Mouse (Mus musculus) heart, embryonic 13.5 days (tissue): Measurements from ENCODE around the gene 3110040M04Rik. TPM values are rescaled to one million over a fixed set of nuclear protein-coding genes. Genes with fewer than 3 reads are reported as not detected.
"Not testable (repeated sequence)": the region's sequence is repeated elsewhere in the genome, so short reads cannot be mapped to it uniquely, and the experiment has no call there.

Source experiments
- ATAC-seq: fragments of 200-750 bp; cut with Nextera tagmentation; 2 replicates; pipeline ENCODE4 v1.8.0; 2017; ENCODE audit warnings: moderate TSS enrichment; ENCODE audit not compliant: insufficient number of reproducible peaks, low FRiP score, low TSS enrichment; ENCODE audit errors: extremely low read depth
- H3K27ac ChIP-seq: fragments of 300-500 bp; sonication (generic); replicated peaks from 2 replicates; pipeline ENCODE4 v1.5.1; 2015; ENCODE audit warnings: moderate library complexity, mild to moderate bottlenecking, inconsistent platforms
- H3K27me3 ChIP-seq: fragments of 300-500 bp; sonication (generic); replicated peaks from 2 replicates; pipeline ENCODE4 v1.6.1; 2015; ENCODE audit warnings: mild to moderate bottlenecking, inconsistent platforms
- H3K36me3 ChIP-seq: fragments of 300-500 bp; sonication (generic); 2 replicates; pipeline ENCODE4 v1.6.1; 2015; ENCODE audit warnings: mild to moderate bottlenecking, inconsistent platforms
- H3K4me1 ChIP-seq: fragments of 300-500 bp; sonication (generic); 2 replicates; pipeline ENCODE4 v1.6.1; 2015; ENCODE audit warnings: inconsistent platforms
- H3K4me2 ChIP-seq: fragments of 300-500 bp; sonication (generic); 2 replicates; pipeline ENCODE4 v1.6.1; 2015; ENCODE audit warnings: inconsistent platforms, mild to moderate bottlenecking, moderate library complexity
- H3K4me3 ChIP-seq: fragments of 300-500 bp; sonication (generic); 2 replicates; pipeline ENCODE4 v1.5.1; 2015; ENCODE audit warnings: moderate library complexity, mild to moderate bottlenecking, inconsistent platforms
- H3K9ac ChIP-seq: fragments of 300-500 bp; sonication (generic); 2 replicates; pipeline ENCODE4 v1.6.1; 2015; ENCODE audit warnings: inconsistent platforms, mild to moderate bottlenecking, moderate library complexity
- H3K9me3 ChIP-seq: fragments of 300-500 bp; sonication (generic); 2 replicates; pipeline ENCODE4 v1.6.1; 2016; ENCODE audit warnings: inconsistent platforms
- WGBS: fragments of 180-500 bp; shearing (Covaris S2); methylation state at CpG from one replicate; pipeline ENCODE4 v1.1.7; 2015; ENCODE audit warnings: mixed read lengths; 5-methylcytosine and 5-hydroxymethylcytosine counted together
- polyA plus RNA-seq: library from polyadenylated mRNA; unstranded; fragments of >200 nt; fragmentation: Nextera tagmentation; extraction: Ambion mirVana; gene quantifications from 2 replicates; pipeline ENCODE4 v1.2.1, GENCODE M21; 2015

The 3110040M04Rik gene
- polyA plus RNA-seq, 1 experiment from 2014 or later: not detected

DNA sequence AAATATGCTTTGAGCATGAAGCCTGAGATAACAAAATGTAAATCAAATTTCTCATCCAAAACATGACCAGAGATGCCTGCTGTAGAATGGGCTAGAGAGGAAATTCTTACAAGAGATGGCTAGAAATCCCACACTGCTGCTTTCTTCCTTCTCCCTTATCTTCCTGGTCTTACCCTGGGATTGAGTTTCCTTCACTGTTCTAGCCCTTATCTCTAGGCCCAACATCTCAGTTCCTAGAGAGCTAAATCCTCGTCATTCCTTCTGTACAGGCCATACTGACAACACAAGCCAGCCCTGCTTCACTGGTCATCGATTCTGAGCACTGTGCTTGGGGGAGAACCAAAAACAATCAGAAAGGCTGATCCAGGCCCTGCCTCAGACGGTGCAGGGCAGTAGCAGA, 7.2 kb upstream of the 3110040M04Rik start:
- H3K4me3 ChIP-seq, H3K9ac ChIP-seq, H3K4me2 ChIP-seq, H3K36me3 ChIP-seq, ATAC-seq, H3K27ac ChIP-seq, H3K9me3 ChIP-seq, H3K27me3 ChIP-seq, H3K4me1 ChIP-seq: not testable (repeated sequence)
- WGBS: 44% methylated on average over 3 of the region's 3 CpGs

GRCm38 (mm10) chr1:151198120-151198519, 5.8 kb upstream of the 3110040M04Rik start, which contains the start of gene Gm47995:
TSS of gene Gm47995 (plus strand) at chr1:151198448.
- not testable (repeated sequence) for H3K27ac ChIP-seq, H3K4me2 ChIP-seq, H3K4me1 ChIP-seq, ATAC-seq, H3K9ac ChIP-seq, H3K4me3 ChIP-seq, H3K9me3 ChIP-seq, H3K27me3 ChIP-seq, H3K36me3 ChIP-seq
- 59% methylated on average over 2 of the region's 4 CpGs for WGBS

DNA sequence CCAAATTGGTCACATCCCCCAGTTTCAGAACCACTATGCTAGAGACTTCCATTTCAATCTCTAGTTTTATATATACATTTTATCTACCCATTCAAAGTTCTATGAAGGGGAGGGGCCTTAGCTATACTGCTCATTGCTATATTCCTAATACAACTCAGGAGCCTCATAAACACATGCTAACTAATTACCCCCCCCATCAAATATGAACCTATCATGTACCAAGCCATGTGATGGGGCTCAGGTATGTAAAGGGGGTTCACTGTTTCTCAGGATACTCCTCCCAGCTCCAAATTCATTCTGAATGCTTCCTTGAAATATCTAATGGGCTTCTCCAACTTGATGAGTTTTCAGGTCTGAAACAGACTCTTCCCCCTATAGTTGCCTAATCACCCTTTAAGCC, 3.3 kb upstream of the 3110040M04Rik start:
- H3K4me2 ChIP-seq, H3K9me3 ChIP-seq, H3K36me3 ChIP-seq, H3K4me1 ChIP-seq, H3K27ac ChIP-seq, H3K9ac ChIP-seq, H3K27me3 ChIP-seq, ATAC-seq, H3K4me3 ChIP-seq: not testable (repeated sequence)

GRCm38 (mm10) chr1:151202771-151203170, 1.1 kb upstream of the 3110040M04Rik start:
- not testable (repeated sequence) for ATAC-seq, H3K36me3 ChIP-seq, H3K9me3 ChIP-seq, H3K4me3 ChIP-seq, H3K9ac ChIP-seq, H3K27me3 ChIP-seq, H3K27ac ChIP-seq, H3K4me2 ChIP-seq, H3K4me1 ChIP-seq
- WGBS: 36% methylated on average over 3 of the region's 5 CpGs

GRCm38 (mm10) chr1:151208493-151208892, 4.6 kb downstream of the 3110040M04Rik start:
- 47% methylated on average over 4 of the region's 5 CpGs for WGBS
- not testable (repeated sequence) for H3K4me1 ChIP-seq, H3K4me2 ChIP-seq, H3K9me3 ChIP-seq, H3K27me3 ChIP-seq, H3K9ac ChIP-seq, ATAC-seq, H3K27ac ChIP-seq, H3K36me3 ChIP-seq, H3K4me3 ChIP-seq

DNA sequence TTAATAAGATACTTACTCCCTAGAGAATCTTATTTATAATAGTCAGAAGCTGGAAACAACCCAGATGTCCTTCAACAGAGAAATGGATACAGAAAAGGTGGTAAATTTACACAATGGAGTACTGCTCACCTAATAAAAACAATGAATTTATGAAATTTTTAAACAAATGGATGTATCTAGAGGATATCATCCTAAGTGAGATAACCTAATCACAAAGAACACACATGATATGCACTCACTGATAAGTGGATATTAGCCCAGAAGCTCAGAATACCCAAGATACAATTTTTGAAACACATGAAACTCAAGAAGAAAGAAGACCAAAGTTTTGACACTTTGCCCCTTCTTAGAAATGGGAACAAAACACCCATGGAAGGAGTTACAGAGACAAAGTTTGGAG, 5.0 kb downstream of the 3110040M04Rik start:
- H3K9me3 ChIP-seq, H3K4me3 ChIP-seq, ATAC-seq, H3K9ac ChIP-seq, H3K27me3 ChIP-seq, H3K27ac ChIP-seq, H3K36me3 ChIP-seq, H3K4me1 ChIP-seq, H3K4me2 ChIP-seq: not testable (repeated sequence)

GRCm38 (mm10) chr1:151209824-151210355, 6.0 kb downstream of the 3110040M04Rik start, which contains the start of gene Gm47996:
TSS of gene Gm47996 (plus strand) at chr1:151210131.
- H3K4me1 ChIP-seq: peaks cover 11% of the 10 kb centered on the region
- not testable (repeated sequence) for H3K36me3 ChIP-seq, H3K4me3 ChIP-seq, H3K27ac ChIP-seq, H3K9ac ChIP-seq, H3K9me3 ChIP-seq, H3K4me2 ChIP-seq, H3K27me3 ChIP-seq, ATAC-seq
- 72% methylated on average over 5 of the region's 8 CpGs for WGBS

DNA sequence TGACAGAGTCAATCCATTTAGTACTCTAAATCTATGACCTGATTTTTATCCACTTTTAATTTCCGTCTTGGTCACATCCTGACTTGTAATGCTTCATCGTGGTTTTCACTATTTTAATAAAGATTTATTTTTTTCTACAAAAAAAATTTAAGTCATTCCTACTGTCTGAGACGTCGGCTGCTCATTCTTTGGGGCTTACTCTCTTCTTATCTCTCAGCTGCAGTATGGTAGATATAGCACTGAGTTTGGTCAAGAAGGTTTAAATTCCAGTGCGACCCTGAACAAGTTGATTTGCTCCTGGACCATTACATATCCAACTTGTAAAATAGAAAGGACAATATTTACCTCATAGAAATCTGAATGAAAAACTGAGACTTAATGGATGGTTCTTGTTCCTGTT, 7.7 kb downstream of the 3110040M04Rik start:
- whole genome bisulfite sequencing: 65% methylated on average over 5 of the region's 5 CpGs
- H3K4me2 ChIP-seq, H3K27ac ChIP-seq, H3K36me3 ChIP-seq, H3K27me3 ChIP-seq, H3K9me3 ChIP-seq, H3K4me3 ChIP-seq, ATAC-seq, H3K9ac ChIP-seq: not testable (repeated sequence)
- H3K4me1 ChIP-seq: peaks cover 11% of the 10 kb centered on the region

GRCm38 (mm10) chr1:151214862-151215261, 10.9 kb downstream of the 3110040M04Rik start:
- Histone ChIP-seq H3K4me1 (peaks cover 11% of the 10 kb centered on the region), H3K9ac (no peak overlapping the region), H3K27me3 (no peaks in the 10 kb centered on the region), H3K4me2 (no peak overlapping the region), H3K9me3 (no peaks in the 10 kb centered on the region), H3K27ac (no peak overlapping the region), H3K4me3 (no peak overlapping the region), H3K36me3 (no peaks in the 10 kb centered on the region)
- no peak for ATAC-seq
- 70% methylated on average over 2 of the region's 2 CpGs for WGBS

- Histone ChIP-seq H3K27me3 (no peaks in the 10 kb centered on the region), H3K4me1 (peaks cover 11% of the 10 kb centered on the region), H3K4me2 (no peak overlapping the region), H3K27ac (no peak overlapping the region), H3K9me3 (no peaks in the 10 kb centered on the region), H3K4me3 (no peak overlapping the region), H3K9ac (no peak overlapping the region), H3K36me3 (no peaks in the 10 kb centered on the region)
- no peak for ATAC-seq
- WGBS: 80% methylated on average over 1 of the region's 1 CpGs
Measured at GRCm38 (mm10) chr1:151215985-151216384, 12.1 kb downstream of the 3110040M04Rik start.

GRCm38 (mm10) chr1:151216417-151216816, 12.5 kb downstream of the 3110040M04Rik start:
- Histone ChIP-seq H3K4me2 (no peak overlapping the region), H3K4me1 (peaks cover 11% of the 10 kb centered on the region)
- 72% methylated on average over 3 of the region's 3 CpGs for WGBS

DNA sequence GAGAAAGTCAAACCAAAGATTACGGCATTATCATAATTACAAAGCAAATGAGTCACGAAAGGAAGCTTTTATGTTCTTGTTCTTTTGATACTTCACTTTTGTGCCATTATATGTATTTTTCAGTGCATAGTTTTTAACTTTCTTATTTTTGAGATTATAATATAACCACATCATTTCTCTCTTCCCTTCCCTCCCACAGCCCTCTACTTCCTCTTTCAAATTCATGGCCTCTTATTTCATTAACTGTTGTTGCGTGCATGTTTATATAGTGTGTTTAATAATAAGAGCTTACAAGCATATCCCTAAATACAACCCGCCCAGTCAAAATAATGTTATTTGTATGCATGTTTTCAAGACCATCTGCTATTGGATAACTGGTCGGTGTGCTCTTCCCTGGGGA, 15.1 kb downstream of the 3110040M04Rik start:
- Histone ChIP-seq H3K9ac (no peak overlapping the region), H3K27ac (no peak overlapping the region), H3K27me3 (no peaks in the 10 kb centered on the region), H3K4me3 (no peak overlapping the region), H3K4me2 (no peak overlapping the region), H3K4me1 (peaks cover 10% of the 10 kb centered on the region), H3K36me3 (no peaks in the 10 kb centered on the region), H3K9me3 (no peaks in the 10 kb centered on the region)
- ATAC-seq: no peak
- 93% methylated on average over 5 of the region's 5 CpGs for WGBS

More at GRCm38 (mm10) chr1:151216417-151216816, 12.5 kb downstream of the 3110040M04Rik start:
- Histone ChIP-seq H3K27me3 (no peaks in the 10 kb centered on the region), H3K27ac (no peak overlapping the region), H3K9ac (no peak overlapping the region), H3K9me3 (no peaks in the 10 kb centered on the region), H3K36me3 (no peaks in the 10 kb centered on the region), H3K4me3 (no peak overlapping the region)
- no peak for ATAC-seq
